Mouse (Mus musculus) C2C12 (cell line): ENCODE data around the gene Nck2. TPM values are rescaled to one million over a fixed set of nuclear protein-coding genes. Genes with fewer than 3 reads are reported as not detected.

Source experiments
- H3K27me3 ChIP-seq: one replicate; pipeline ENCODE4 v1.6.1; 2011; ENCODE audit not compliant: control insufficient read depth, insufficient read depth, insufficient read length
- H3K36me3 ChIP-seq: one replicate; pipeline ENCODE4 v1.6.1; 2011; ENCODE audit not compliant: control insufficient read depth, insufficient read depth
- H3K4me3 ChIP-seq: one replicate; pipeline ENCODE4 v1.5.1; 2011; ENCODE audit warnings: mild to moderate bottlenecking, control low read depth; ENCODE audit not compliant: poor library complexity, insufficient read depth, severe bottlenecking
- H3K79me2 ChIP-seq: one replicate; pipeline ENCODE4 v1.6.1; 2011; ENCODE audit not compliant: control insufficient read depth, insufficient read depth
- H3K79me3 ChIP-seq: one replicate; pipeline ENCODE4 v1.6.1; 2011; ENCODE audit warnings: low read depth, control low read depth
- H3ac ChIP-seq: one replicate; pipeline ENCODE3; 2011; ENCODE audit warnings: low read depth; ENCODE audit not compliant: control insufficient read depth, insufficient read length
- CEBPB ChIP-seq: IDR thresholded peaks from one replicate; pipeline ENCODE4 v1.6.1; 2011; ENCODE audit warnings: low read depth, mild to moderate bottlenecking, control low read depth, moderate library complexity
- CTCF ChIP-seq: IDR thresholded peaks from one replicate; pipeline ENCODE4 v1.5.1; 2011; ENCODE audit not compliant: control insufficient read depth, insufficient read depth, insufficient read length
- FOSL1 ChIP-seq: IDR thresholded peaks from one replicate; pipeline ENCODE4 v1.8.0; 2011; ENCODE audit warnings: mild to moderate bottlenecking, low read length; ENCODE audit not compliant: poor library complexity, insufficient read depth, severe bottlenecking
- MAX ChIP-seq: IDR thresholded peaks from one replicate; pipeline ENCODE4 v1.6.1; 2011; ENCODE audit warnings: mild to moderate bottlenecking, control low read depth
- MYOD1 ChIP-seq: IDR thresholded peaks from one replicate; pipeline ENCODE4 v1.6.1; 2011; ENCODE audit warnings: low read depth; ENCODE audit not compliant: control insufficient read depth, insufficient read length
- MYOG ChIP-seq: IDR thresholded peaks from one replicate; pipeline ENCODE4 v1.6.1; 2011; ENCODE audit not compliant: control insufficient read depth, insufficient read length; ENCODE audit errors: extremely low read depth
- USF1 ChIP-seq: IDR thresholded peaks from one replicate; pipeline ENCODE4 v1.6.1; 2011; ENCODE audit warnings: low read depth, mild to moderate bottlenecking, control low read depth, moderate library complexity
- polyA plus RNA-seq: library from polyadenylated mRNA; unstranded; fragments of >200 nt; fragmentation: generic; extraction: Trizol; gene quantifications from one replicate; pipeline ENCODE4 v1.2.1, GENCODE M21; 2012; ENCODE audit warnings: missing spikeins

Gene Nck2
- polyA plus RNA-seq, 1 experiment, result 18.0 TPM

DNA sequence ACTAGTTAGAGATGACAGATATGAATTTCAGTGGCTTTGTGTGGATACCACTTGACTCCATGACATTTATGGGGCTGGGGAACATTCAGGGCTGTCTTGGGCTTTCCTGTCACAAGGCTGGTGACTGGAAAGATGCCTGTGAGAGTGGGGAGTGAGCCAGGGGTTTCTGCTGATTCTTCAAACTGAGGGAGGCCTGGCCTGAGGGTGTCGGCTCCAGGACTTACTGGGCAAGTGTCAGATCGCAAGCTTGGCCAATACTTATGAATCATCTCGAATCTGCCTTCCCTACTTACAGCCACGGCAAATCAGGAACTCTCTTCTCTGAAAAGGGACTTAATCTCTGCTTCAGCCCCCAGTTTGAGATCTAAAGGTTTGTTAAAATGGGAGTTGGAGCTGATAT is 18.3 kb downstream of the Nck2 start:
- Histone ChIP-seq H3K79me2 (peaks cover 95% of the 10 kb centered on the region), H3ac (no peak overlapping the region), H3K36me3 (no peaks in the 10 kb centered on the region), H3K79me3 (peaks cover 56% of the 10 kb centered on the region), H3K27me3 (no peaks in the 10 kb centered on the region), H3K4me3 (no peak overlapping the region)
- no peak for TF ChIP-seq MYOD1
- TF ChIP-seq CEBPB, result no peak
- TF ChIP-seq CTCF, result no peak
- no peak for TF ChIP-seq MAX
- TF ChIP-seq MYOG, result no peak
- no peak for TF ChIP-seq FOSL1
- no peak for TF ChIP-seq USF1

DNA sequence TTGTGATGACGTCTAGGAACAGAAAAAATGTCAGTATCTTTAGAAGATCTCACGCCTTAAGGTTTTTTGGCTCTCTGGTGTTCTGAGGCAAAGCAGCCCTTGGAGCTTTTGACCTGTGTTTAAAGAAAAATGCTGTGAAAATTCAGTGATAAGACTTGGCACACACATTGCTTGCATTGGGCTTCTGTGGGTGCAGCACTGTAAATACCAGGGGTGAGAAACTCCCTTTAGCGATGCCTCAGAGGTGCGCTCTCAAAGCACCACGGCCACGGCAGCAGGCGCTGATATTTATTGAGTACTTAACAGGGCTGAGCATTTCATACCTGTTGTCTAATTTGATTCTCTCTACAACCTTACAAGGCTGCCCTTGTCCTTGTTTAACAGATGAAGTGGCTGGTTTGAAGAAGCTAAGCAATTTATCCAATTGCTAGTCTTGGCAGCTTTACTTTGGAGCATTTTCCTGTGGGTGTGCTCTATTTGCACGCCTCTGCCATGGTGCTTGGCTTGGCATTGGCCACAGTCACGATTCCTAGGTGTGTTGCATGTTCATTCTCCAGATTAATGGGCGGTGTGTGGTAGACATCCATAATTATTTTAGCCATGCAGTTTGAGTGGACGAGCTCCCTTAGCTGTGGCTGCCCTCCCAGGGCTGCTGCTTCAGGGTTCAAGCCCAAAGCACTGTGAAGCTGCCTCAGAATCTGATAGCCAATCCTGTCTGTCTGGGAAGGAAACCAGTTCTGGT is 19.7 kb downstream of the Nck2 start:
- Histone ChIP-seq H3K79me2 (peaks cover 99% of the 10 kb centered on the region), H3ac (no peak overlapping the region), H3K4me3 (no peak overlapping the region), H3K79me3 (peaks cover 57% of the 10 kb centered on the region), H3K36me3 (no peaks in the 10 kb centered on the region), H3K27me3 (no peaks in the 10 kb centered on the region)
- TF ChIP-seq FOSL1 (no peak), MYOG (no peak), CTCF (no peak), MYOD1 (no peak), CEBPB (no peak), MAX (no peak), USF1 (no peak)

DNA sequence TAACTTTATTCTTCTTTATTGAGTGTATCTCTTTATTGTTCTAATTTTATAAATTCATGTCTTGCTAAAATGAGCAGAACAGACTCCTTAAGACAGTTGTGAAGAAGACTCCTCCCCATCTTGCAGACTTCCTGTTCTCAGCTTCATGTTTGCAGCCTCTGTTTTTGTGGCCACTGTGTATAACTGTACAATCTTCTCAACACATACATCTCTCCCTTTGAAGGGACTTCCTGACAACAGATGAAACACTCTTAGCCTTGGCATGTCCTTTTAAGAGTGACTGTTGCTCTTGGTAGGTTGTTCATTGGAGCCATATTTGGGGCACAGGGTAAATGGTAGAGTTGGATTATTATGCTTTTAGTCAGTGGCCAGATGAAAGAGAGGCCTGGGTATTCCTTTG is 20.6 kb downstream of the Nck2 start:
- TF ChIP-seq USF1, result no peak
- TF ChIP-seq MYOG, result no peak
- TF ChIP-seq MYOD1, result no peak
- no peak for TF ChIP-seq CTCF
- TF ChIP-seq CEBPB, result no peak
- no peak for TF ChIP-seq MAX
- TF ChIP-seq FOSL1, result no peak

DNA sequence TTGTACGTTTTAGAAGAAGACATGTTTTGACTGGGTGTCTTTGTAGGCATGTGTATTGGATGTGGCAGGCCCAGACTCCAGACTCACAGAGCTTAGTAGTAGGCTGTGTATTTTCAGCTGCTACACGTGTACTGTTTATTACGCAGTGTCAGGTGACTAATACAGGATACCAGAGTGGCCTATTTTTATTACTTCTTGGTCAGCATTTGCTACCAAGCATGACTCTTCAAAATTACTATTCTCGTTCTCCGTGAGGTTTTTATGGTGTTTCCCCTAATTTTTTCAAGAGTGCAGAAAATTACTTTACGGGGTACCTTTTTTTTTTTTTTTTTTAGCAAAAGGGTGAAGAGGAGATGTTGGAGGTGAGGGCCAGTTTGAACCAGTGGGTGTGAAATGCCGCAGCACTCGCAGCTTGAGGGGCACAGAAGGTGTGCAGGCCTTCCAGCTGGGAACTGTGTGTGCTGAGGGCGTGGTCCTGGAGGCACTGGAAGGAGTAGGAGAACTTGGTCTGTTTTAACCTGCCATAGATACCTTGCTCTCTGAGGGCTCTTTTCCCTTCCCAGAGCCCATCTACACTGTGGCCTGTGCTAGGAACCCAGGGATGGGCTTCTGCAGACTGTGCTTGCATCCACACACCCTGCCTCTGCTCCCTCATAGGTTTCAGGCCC is 21.7 kb downstream of the Nck2 start:
- peak overlapping the region; percentile 29 for H3ac ChIP-seq
- H3K79me3 ChIP-seq, result peaks cover 58% of the 10 kb centered on the region
- no peak overlapping the region for H3K4me3 ChIP-seq
- H3K79me2 ChIP-seq, result peaks cover 96% of the 10 kb centered on the region
- no peaks in the 10 kb centered on the region for H3K27me3 ChIP-seq
- no peaks in the 10 kb centered on the region for H3K36me3 ChIP-seq
- TF ChIP-seq MYOG (no peak), MAX (no peak), USF1 (peak; percentile 53), CTCF (no peak), FOSL1 (no peak), CEBPB (no peak), MYOD1 (peak; percentile 67)

More for the DNA sequence above, 20.6 kb downstream of the Nck2 start:
- Histone ChIP-seq H3K79me2 (peaks cover 99% of the 10 kb centered on the region), H3K36me3 (no peaks in the 10 kb centered on the region), H3K4me3 (no peak overlapping the region), H3K27me3 (no peaks in the 10 kb centered on the region), H3K79me3 (peaks cover 60% of the 10 kb centered on the region), H3ac (no peak overlapping the region)

DNA sequence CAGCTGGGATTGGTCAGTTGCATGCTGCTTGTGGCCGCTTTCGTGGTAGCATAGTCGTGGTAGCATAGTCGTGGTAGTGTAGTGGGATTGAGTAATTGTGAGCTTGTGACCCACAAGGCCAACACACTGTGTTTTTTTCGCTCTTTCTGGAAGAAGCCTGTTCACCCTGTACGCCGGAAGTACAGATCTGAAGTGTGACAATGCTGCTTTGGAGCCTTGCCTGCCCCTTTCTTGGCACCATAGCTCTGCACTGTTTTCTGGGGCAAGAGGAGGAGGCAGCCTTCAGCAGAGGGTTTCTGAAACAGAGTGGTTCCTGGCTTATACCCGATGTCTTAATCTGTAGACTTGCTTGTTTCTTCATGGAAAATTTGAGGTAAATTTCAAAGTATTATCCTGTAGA is 23.3 kb downstream of the Nck2 start:
- Histone ChIP-seq H3K79me3 (peaks cover 60% of the 10 kb centered on the region), H3K79me2 (peaks cover 96% of the 10 kb centered on the region), H3K27me3 (no peaks in the 10 kb centered on the region), H3ac (no peak overlapping the region), H3K36me3 (no peaks in the 10 kb centered on the region), H3K4me3 (no peak overlapping the region)
- TF ChIP-seq MYOG (no peak), MYOD1 (no peak), FOSL1 (no peak), USF1 (no peak), CEBPB (no peak), MAX (no peak), CTCF (no peak)
